21 mouse cellular contexts compared by ENCODE assay signal in the genomic region with DNA sequence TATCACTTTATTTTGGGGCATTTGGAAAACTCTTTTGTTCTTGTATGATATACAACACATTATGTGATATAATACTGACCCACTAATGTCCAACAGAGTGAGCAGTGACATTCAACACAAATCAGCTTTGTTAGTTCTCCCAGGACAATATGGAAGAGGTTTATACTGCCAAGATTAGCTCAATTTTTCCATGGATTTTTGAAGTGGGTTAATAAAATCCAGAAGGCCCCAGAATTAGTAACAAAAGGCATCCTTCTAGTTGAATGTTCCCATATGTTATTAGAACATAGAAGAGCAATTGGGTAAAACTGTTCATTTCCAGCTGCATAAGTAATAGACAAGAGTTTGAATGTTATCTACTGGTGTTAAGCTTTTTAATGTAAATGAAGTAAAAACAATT. TPM values are rescaled to one million over a fixed set of nuclear protein-coding genes. Genes with fewer than 3 reads are reported as not detected.
DNase-seq lines count a peak whose midpoint lies in the region; ATAC-seq and TF ChIP-seq lines count a peak whose summit lies in the region.
"Had no signal": no experiment of that assay in that cellular context is flagged by ENCODE, and none has a peak within 500 bp of the region (broad histone marks: within the 10 kb centered on the region; RNA-seq: fewer than 3 reads in every experiment).

No protein-coding gene starts in this region.

- no peak for TF ChIP-seq EP300 in lung, postnatal 0 days (IDR thresholded peaks at IDR 0.05)

- no peak for TF ChIP-seq CTCF in lung, postnatal 0 days (IDR thresholded peaks at IDR 0.05)

- no peaks in the 10 kb centered on the region for H3K4me1 ChIP-seq in embryonic facial prominence, embryonic 11.5 days (ENCODE audit: control insufficient read depth, insufficient read depth, low read length)
- H3K4me1 ChIP-seq in embryonic facial prominence, embryonic 10.5 days = peaks cover 11% of the 10 kb centered on the region
- H3K4me1 ChIP-seq in embryonic facial prominence, embryonic 14.5 days (ENCODE audit: control insufficient read depth, insufficient read depth, low read length) = peaks cover 8% of the 10 kb centered on the region
- H3K4me1 ChIP-seq in limb, embryonic 15.5 days = no peaks in the 10 kb centered on the region
- H3K4me1 ChIP-seq in midbrain, embryonic 16.5 days (ENCODE audit: control insufficient read depth, insufficient read depth, low read length) = no peaks in the 10 kb centered on the region
- no peaks in the 10 kb centered on the region for H3K4me1 ChIP-seq in lung, postnatal 0 days (ENCODE audit: insufficient read depth, low read depth, low read length)
- H3K4me1 ChIP-seq: forebrain, embryonic 13.5 days; forebrain, embryonic 15.5 days had no signal

- H3K4me3 ChIP-seq in embryonic facial prominence, embryonic 11.5 days (ENCODE audit: low read depth, low read length) = no peak overlapping the region
- no peak overlapping the region for H3K4me3 ChIP-seq in embryonic facial prominence, embryonic 10.5 days
- no peak overlapping the region for H3K4me3 ChIP-seq in embryonic facial prominence, embryonic 14.5 days (ENCODE audit: low read depth, low read length)
- H3K4me3 ChIP-seq in limb, embryonic 15.5 days = no peak overlapping the region
- no peak overlapping the region for H3K4me3 ChIP-seq in midbrain, embryonic 16.5 days (ENCODE audit: low read depth, low read length)
- no peak overlapping the region for H3K4me3 ChIP-seq in lung, postnatal 0 days (ENCODE audit: low read depth, low read length)
- H3K4me3 ChIP-seq: embryonic facial prominence, embryonic 13.5 days; forebrain, embryonic 13.5 days; forebrain, embryonic 15.5 days had no signal

- ATAC-seq in embryonic facial prominence, embryonic 11.5 days (replicated peaks; ENCODE audit: insufficient number of reproducible peaks, low FRiP score, low TSS enrichment, low read depth) = no peak
- no peak for ATAC-seq in embryonic facial prominence, embryonic 14.5 days (ENCODE audit: low read depth)
- ATAC-seq in limb, embryonic 15.5 days (ENCODE audit: insufficient number of reproducible peaks, low FRiP score, low TSS enrichment, low read depth) = 0 out of 2 replicates have a peak, but pooled peaks have one; percentile 65
- ATAC-seq in midbrain, embryonic 16.5 days = no peak
- ATAC-seq in lung, postnatal 0 days = no peak
- ATAC-seq: activated CD4-positive, CD25-positive, alpha-beta regulatory T cell, adult 4 months; forebrain, embryonic 13.5 days; forebrain, embryonic 15.5 days; forebrain, postnatal 0 days; Patski had no signal

- no peak overlapping the region for H3K9ac ChIP-seq in embryonic facial prominence, embryonic 11.5 days (replicated peaks; ENCODE audit: low read length)
- no peak overlapping the region for H3K9ac ChIP-seq in embryonic facial prominence, embryonic 14.5 days (ENCODE audit: low read depth, low read length)
- no peak overlapping the region for H3K9ac ChIP-seq in limb, embryonic 15.5 days
- H3K9ac ChIP-seq in midbrain, embryonic 16.5 days (ENCODE audit: low read depth, low read length) = no peak overlapping the region
- no peak overlapping the region for H3K9ac ChIP-seq in lung, postnatal 0 days (replicated peaks; ENCODE audit: low read depth)
- H3K9ac ChIP-seq: embryonic facial prominence, embryonic 13.5 days; forebrain, embryonic 13.5 days; forebrain, embryonic 15.5 days; forebrain, postnatal 0 days had no signal

- DNase-seq in embryonic facial prominence, embryonic 11.5 days (ENCODE audit: low spot score) = peak; percentile 77
- DNase-seq in embryonic facial prominence, embryonic 10.5 days (ENCODE audit: low spot score) = no peak
- DNase-seq in embryonic facial prominence, embryonic 14.5 days (ENCODE audit: low spot score) = peak; percentile 79
- peak; percentile 30 for DNase-seq in forelimb bud, embryonic 11.5 days (ENCODE audit: low read depth, low spot score)
- no peak for DNase-seq in lung, postnatal 0 days (ENCODE audit: low spot score)
- DNase-seq: adrenal gland, adult 8-10 months; adrenal gland, postnatal 14 days; adrenal gland, postnatal 36 days; cerebellum, adult 11-12 months; cerebellum, adult 2 months; cerebellum, adult 9-11 months; cerebellum, postnatal 14 days; cerebellum, postnatal 36 days; forebrain, postnatal 0 days had no signal

- H3K4me2 ChIP-seq in embryonic facial prominence, embryonic 11.5 days (ENCODE audit: low read depth, low read length) = no peak overlapping the region
- no peak overlapping the region for H3K4me2 ChIP-seq in embryonic facial prominence, embryonic 14.5 days (ENCODE audit: low read depth, low read length)
- no peak overlapping the region for H3K4me2 ChIP-seq in limb, embryonic 15.5 days
- H3K4me2 ChIP-seq in midbrain, embryonic 16.5 days (ENCODE audit: low read length) = no peak overlapping the region
- H3K4me2 ChIP-seq in lung, postnatal 0 days (replicated peaks; ENCODE audit: low read depth, low read length) = no peak overlapping the region
- H3K4me2 ChIP-seq: embryonic facial prominence, embryonic 13.5 days; forebrain, embryonic 13.5 days; forebrain, embryonic 15.5 days had no signal

- no peaks in the 10 kb centered on the region for H3K9me3 ChIP-seq in embryonic facial prominence, embryonic 11.5 days (replicated peaks; ENCODE audit: control insufficient read depth, low read length)
- H3K9me3 ChIP-seq in embryonic facial prominence, embryonic 10.5 days = no peaks in the 10 kb centered on the region
- H3K9me3 ChIP-seq in embryonic facial prominence, embryonic 14.5 days (ENCODE audit: control insufficient read depth, low read length) = no peaks in the 10 kb centered on the region
- H3K9me3 ChIP-seq in limb, embryonic 15.5 days = no peaks in the 10 kb centered on the region
- no peaks in the 10 kb centered on the region for H3K9me3 ChIP-seq in midbrain, embryonic 16.5 days (replicated peaks; ENCODE audit: control insufficient read depth, low read length, poor library complexity, severe bottlenecking)
- no peaks in the 10 kb centered on the region for H3K9me3 ChIP-seq in lung, postnatal 0 days (ENCODE audit: low read length)
- H3K9me3 ChIP-seq: embryonic facial prominence, embryonic 13.5 days; forebrain, embryonic 13.5 days; forebrain, embryonic 15.5 days had no signal

- no peak overlapping the region for H3K27ac ChIP-seq in embryonic facial prominence, embryonic 11.5 days (replicated peaks; ENCODE audit: low read depth, low read length)
- H3K27ac ChIP-seq in embryonic facial prominence, embryonic 10.5 days (replicated peaks) = no peak overlapping the region
- H3K27ac ChIP-seq in embryonic facial prominence, embryonic 14.5 days (replicated peaks; ENCODE audit: low read depth, low read length) = peak overlapping the region; percentile 52
- no peak overlapping the region for H3K27ac ChIP-seq in limb, embryonic 15.5 days
- H3K27ac ChIP-seq in midbrain, embryonic 16.5 days (ENCODE audit: low read length) = no peak overlapping the region
- no peak overlapping the region for H3K27ac ChIP-seq in lung, postnatal 0 days (ENCODE audit: low read length)
- H3K27ac ChIP-seq: forebrain, embryonic 13.5 days; forebrain, embryonic 15.5 days had no signal

- H3K36me3 ChIP-seq in embryonic facial prominence, embryonic 11.5 days (replicated peaks; ENCODE audit: control insufficient read depth, insufficient read depth, low read depth, low read length) = no peaks in the 10 kb centered on the region
- peaks cover 33% of the 10 kb centered on the region for H3K36me3 ChIP-seq in embryonic facial prominence, embryonic 10.5 days (replicated peaks)
- H3K36me3 ChIP-seq in embryonic facial prominence, embryonic 14.5 days (ENCODE audit: control insufficient read depth, insufficient read depth, low read length) = peaks cover 46% of the 10 kb centered on the region
- H3K36me3 ChIP-seq in limb, embryonic 15.5 days = peaks cover 13% of the 10 kb centered on the region
- no peaks in the 10 kb centered on the region for H3K36me3 ChIP-seq in midbrain, embryonic 16.5 days (ENCODE audit: control insufficient read depth, insufficient read depth, low read length)
- H3K36me3 ChIP-seq in lung, postnatal 0 days (ENCODE audit: insufficient read depth, low read length) = no peaks in the 10 kb centered on the region
- H3K36me3 ChIP-seq: forebrain, embryonic 15.5 days had no signal

- no peaks in the 10 kb centered on the region for H3K27me3 ChIP-seq in embryonic facial prominence, embryonic 11.5 days (ENCODE audit: control insufficient read depth, insufficient read depth, low read length)
- H3K27me3 ChIP-seq in embryonic facial prominence, embryonic 10.5 days (replicated peaks; ENCODE audit: low read depth, poor library complexity, severe bottlenecking) = no peaks in the 10 kb centered on the region
- H3K27me3 ChIP-seq in embryonic facial prominence, embryonic 14.5 days (replicated peaks; ENCODE audit: control insufficient read depth, insufficient read depth, low read length) = no peaks in the 10 kb centered on the region
- no peaks in the 10 kb centered on the region for H3K27me3 ChIP-seq in limb, embryonic 15.5 days
- no peaks in the 10 kb centered on the region for H3K27me3 ChIP-seq in midbrain, embryonic 16.5 days (ENCODE audit: control insufficient read depth, insufficient read depth, low read depth, low read length)
- H3K27me3 ChIP-seq in lung, postnatal 0 days (replicated peaks; ENCODE audit: insufficient read depth, low read length) = no peaks in the 10 kb centered on the region
- H3K27me3 ChIP-seq: embryonic facial prominence, embryonic 13.5 days; forebrain, embryonic 13.5 days; forebrain, embryonic 15.5 days had no signal

RNA-seq across cellular contexts. Expression of a gene that starts 9.5 kb away (rescaled TPM):
- polyA plus RNA-seq in embryonic facial prominence, embryonic 11.5 days (2014; fragmentation: Nextera tagmentation; extraction: Ambion mirVana) = 470 and 503 TPM in 2 replicates
- polyA plus RNA-seq in embryonic facial prominence, embryonic 10.5 days (2016; fragmentation: Nextera tagmentation; extraction: Ambion mirVana) = 363 and 422 TPM in 2 replicates
- 3,558 and 3,663 TPM in 2 replicates for polyA plus RNA-seq in embryonic facial prominence, embryonic 14.5 days (2014; fragmentation: Nextera tagmentation; extraction: Ambion mirVana)
- 3,320 and 3,762 TPM in 2 replicates for polyA plus RNA-seq in limb, embryonic 15.5 days (2015; fragmentation: Nextera tagmentation; extraction: Ambion mirVana)
- 111 and 122 TPM in 2 replicates for polyA plus RNA-seq in midbrain, embryonic 16.5 days (2015; fragmentation: Nextera tagmentation; extraction: Ambion mirVana)
- 600 and 623 TPM in 2 replicates for polyA plus RNA-seq in lung, postnatal 0 days (2015; fragmentation: Nextera tagmentation; extraction: Ambion mirVana)
- polyA plus RNA-seq: activated CD4-positive, CD25-positive, alpha-beta regulatory T cell, adult 4 months had no signal

Comparison
In these comparisons a context has a peak if more than half of its experiments do, and no peak if none do; other contexts are left out.
1. DNase-seq: peak in embryonic facial prominence, embryonic 11.5 days (single experiment), embryonic facial prominence, embryonic 14.5 days (single experiment) and forelimb bud, embryonic 11.5 days (single experiment); none in embryonic facial prominence, embryonic 10.5 days (single experiment) and lung, postnatal 0 days (single experiment).